In genomic region chr6:89236226-89236625, GRCm38 (mm10) we compare ENCODE assay signal across 11 mouse cellular contexts.
DNase-seq lines count a peak whose midpoint lies in the region; ATAC-seq and TF ChIP-seq lines count a peak whose summit lies in the region.
"Had no signal": no experiment of that assay in that cellular context is flagged by ENCODE, and none has a peak within 500 bp of the region (broad histone marks: within the 10 kb centered on the region; RNA-seq: fewer than 3 reads in every experiment).

No protein-coding gene starts in this region.

- no peaks in the 10 kb centered on the region for H3K9me3 ChIP-seq in kidney, embryonic 15.5 days (replicated peaks)
- no peaks in the 10 kb centered on the region for H3K9me3 ChIP-seq in hindbrain, embryonic 12.5 days (replicated peaks)
- H3K9me3 ChIP-seq: embryonic facial prominence, embryonic 15.5 days; limb, embryonic 15.5 days had no signal

- no peak overlapping the region for H3ac ChIP-seq in myocyte (ENCODE audit: control insufficient read depth, insufficient read length)

- 14% methylated on average over 8 of the region's 8 CpGs for WGBS in kidney, embryonic 15.5 days
- 7% methylated on average over 8 of the region's 8 CpGs for WGBS in hindbrain, embryonic 12.5 days

- peaks cover 25% of the 10 kb centered on the region for H3K4me1 ChIP-seq in kidney, embryonic 15.5 days
- H3K4me1 ChIP-seq in hindbrain, embryonic 12.5 days: peaks cover 54% of the 10 kb centered on the region

- no peak overlapping the region for H3K4me3 ChIP-seq in kidney, embryonic 15.5 days (replicated peaks)
- no peak overlapping the region for H3K4me3 ChIP-seq in hindbrain, embryonic 12.5 days
- no peak overlapping the region for H3K4me3 ChIP-seq in myocyte
- H3K4me3 ChIP-seq: embryonic facial prominence, embryonic 15.5 days had no signal

- no peak for TF ChIP-seq POLR2A in myocyte (IDR thresholded peaks at IDR 0.05; ENCODE audit: insufficient read length, low read depth)

- peaks cover 33% of the 10 kb centered on the region for H3K27me3 ChIP-seq in kidney, embryonic 15.5 days
- peaks cover 8% of the 10 kb centered on the region; the same call in 1 of the 2 replicates for H3K27me3 ChIP-seq in hindbrain, embryonic 12.5 days
- peaks cover 4% of the 10 kb centered on the region for H3K27me3 ChIP-seq in myocyte (ENCODE audit: control insufficient read depth, insufficient read depth, insufficient read length)

- H3K4me2 ChIP-seq in kidney, embryonic 15.5 days: peak overlapping the region; percentile 45; the same call in 1 of the 2 replicates
- H3K4me2 ChIP-seq in hindbrain, embryonic 12.5 days (replicated peaks): peak overlapping the region; percentile 44
- H3K4me2 ChIP-seq in myocyte (ENCODE audit: low read depth): peak overlapping the region; percentile 74

- H3K79me2 ChIP-seq in myocyte (ENCODE audit: control insufficient read depth, insufficient read depth): no peaks in the 10 kb centered on the region

- no peak overlapping the region for H3K9ac ChIP-seq in kidney, embryonic 15.5 days
- no peak overlapping the region for H3K9ac ChIP-seq in hindbrain, embryonic 12.5 days
- H3K9ac ChIP-seq: embryonic facial prominence, embryonic 15.5 days; limb, embryonic 15.5 days had no signal

- no peak for ATAC-seq in kidney, embryonic 15.5 days (replicated peaks; ENCODE audit: low FRiP score)
- 0 out of 2 replicates have a peak, but pooled peaks have one; percentile 7 for ATAC-seq in hindbrain, embryonic 12.5 days (ENCODE audit: low FRiP score)

- H3K27ac ChIP-seq in kidney, embryonic 15.5 days: no peak overlapping the region
- H3K27ac ChIP-seq in hindbrain, embryonic 12.5 days: peak overlapping the region; percentile 84
- H3K27ac ChIP-seq: embryonic facial prominence, embryonic 15.5 days; limb, embryonic 15.5 days had no signal

- DNase-seq in kidney, postnatal 4 days: no peak
- DNase-seq in embryo, embryonic 11 days: peak; percentile 32
- no peak for DNase-seq in frontal cortex, postnatal 25 days (ENCODE audit: low spot score in 2 of 2)
- DNase-seq in layer of hippocampus, adult 9-10 months (ENCODE audit: low spot score): no peak
- no peak for DNase-seq in T-cell, adult 2 months (ENCODE audit: low spot score)
- DNase-seq: lung, postnatal 14 days had no signal

- H3K36me3 ChIP-seq in kidney, embryonic 15.5 days: no peaks in the 10 kb centered on the region
- H3K36me3 ChIP-seq in hindbrain, embryonic 12.5 days: no peaks in the 10 kb centered on the region
- no peaks in the 10 kb centered on the region for H3K36me3 ChIP-seq in myocyte (ENCODE audit: control insufficient read depth, insufficient read depth)
- H3K36me3 ChIP-seq: embryonic facial prominence, embryonic 15.5 days; limb, embryonic 15.5 days had no signal

TF ChIP-seq in myocyte, 11 proteins besides CTCF, POLR2A, EP300 and RAD21:
- TF ChIP-seq MYOD1 (IDR thresholded peaks at IDR 0.05; ENCODE audit: control insufficient read depth in 1 of 3, insufficient read length in 2 of 3, low read depth in 2 of 3) (no peak), POLR2AphosphoS2 (IDR thresholded peaks at IDR 0.05; ENCODE audit: insufficient read length, low read depth) (no peak), E2F4 (IDR thresholded peaks at IDR 0.05; ENCODE audit: insufficient read depth) (no peak), TCF3 (IDR thresholded peaks at IDR 0.05; ENCODE audit: insufficient read length, low read depth) (no peak)
